Mouse (Mus musculus): ENCODE results near the gene Rpl28. TPM values are rescaled to one million over a fixed set of nuclear protein-coding genes. Genes with fewer than 3 reads are reported as not detected.
"Not testable (repeated sequence)": the region's sequence is repeated elsewhere in the genome, so short reads cannot be mapped to it uniquely, and the experiment has no call there.

Gene Rpl28
- total and polyA plus RNA-seq, 2 experiments from 2014 or later, result 145 to 304 TPM

GRCm38 (mm10) chr7:4813105-4813791, 20.6 kb downstream of the Rpl28 start:
- peak overlapping the region; percentile 51 for H3K9ac ChIP-seq (replicated peaks; ENCODE audit: low read length)
- no peaks in the 10 kb centered on the region for H3K27me3 ChIP-seq (ENCODE audit: insufficient read depth, low read length)
- TF ChIP-seq CTCF (IDR thresholded peaks at IDR 0.05; ENCODE audit: low read depth), result no peak
- H3K36me3 ChIP-seq (ENCODE audit: insufficient read depth, low read length), result peaks cover 15% of the 10 kb centered on the region; the same call in 1 of the 2 replicates
- peak overlapping the region; percentile 99 for H3K4me3 ChIP-seq (ENCODE audit: low read length)
- ATAC-seq (no peak), DNase-seq (ENCODE audit: low spot score) (no peak)
- H3K4me1 ChIP-seq (ENCODE audit: insufficient read depth, low read length), result peaks cover 5% of the 10 kb centered on the region
- peak overlapping the region; percentile 66 for H3K4me2 ChIP-seq (ENCODE audit: low read depth, low read length)
- WGBS, result 24% methylated on average over 8 of the region's 8 CpGs
- peak overlapping the region; percentile 89 for H3K27ac ChIP-seq
- no peaks in the 10 kb centered on the region for H3K9me3 ChIP-seq (ENCODE audit: low read length)

DNA sequence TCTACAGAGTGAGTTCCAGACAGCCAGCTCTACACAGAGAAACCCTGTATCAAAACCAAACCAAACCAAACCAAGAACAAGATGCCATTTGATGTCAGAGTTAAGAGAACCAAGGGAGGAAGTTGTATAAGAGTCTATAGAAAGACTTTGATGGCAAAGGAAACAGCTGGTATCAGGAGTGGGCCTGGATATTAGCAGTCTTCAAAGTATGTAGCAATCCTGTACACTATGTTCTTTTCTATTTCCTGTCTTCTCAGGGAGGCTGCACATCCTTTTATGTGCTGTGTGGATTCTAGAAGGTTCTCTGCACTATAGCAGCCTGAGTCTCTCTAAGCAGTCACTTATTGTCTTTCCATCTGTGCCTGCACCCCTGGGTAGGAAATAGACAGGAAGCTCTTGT, 23.9 kb downstream of the Rpl28 start:
- Histone ChIP-seq H3K4me2 (ENCODE audit: low read depth, low read length) (no peak overlapping the region), H3K27me3 (ENCODE audit: insufficient read depth, low read length) (no peaks in the 10 kb centered on the region), H3K36me3 (ENCODE audit: insufficient read depth, low read length) (no peaks in the 10 kb centered on the region), H3K9ac (replicated peaks; ENCODE audit: low read length) (no peak overlapping the region), H3K27ac (no peak overlapping the region), H3K4me3 (ENCODE audit: low read length) (no peak overlapping the region), H3K9me3 (ENCODE audit: low read length) (no peaks in the 10 kb centered on the region), H3K4me1 (ENCODE audit: insufficient read depth, low read length) (peaks cover 5% of the 10 kb centered on the region)
- no peak for TF ChIP-seq CTCF (IDR thresholded peaks at IDR 0.05; ENCODE audit: low read depth)
- no peak for ATAC-seq
- DNase-seq (ENCODE audit: low spot score), result no peak

DNA sequence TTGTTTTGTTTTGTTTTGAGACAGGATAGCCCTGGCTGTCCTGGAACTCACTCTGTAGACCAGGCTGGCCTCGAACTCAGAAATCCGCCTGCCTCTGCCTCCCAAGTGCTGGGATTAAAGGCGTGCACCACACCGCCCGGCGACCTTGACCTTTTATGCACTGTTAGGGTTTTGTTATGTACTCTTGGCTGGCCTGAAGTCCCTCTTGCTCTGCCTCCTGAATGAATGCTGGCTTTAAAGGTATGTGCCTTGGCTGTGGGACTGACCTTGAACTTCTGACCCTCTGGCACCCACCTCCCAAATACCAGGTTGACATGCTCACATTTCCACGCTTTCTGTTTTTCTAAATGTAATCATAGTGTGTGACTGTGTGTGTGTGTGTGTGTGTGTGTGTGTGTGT, 28.3 kb downstream of the Rpl28 start:
- not testable (repeated sequence) for H3K4me1 ChIP-seq (ENCODE audit: insufficient read depth, low read length); ATAC-seq; H3K4me2 ChIP-seq (ENCODE audit: low read depth, low read length); H3K27me3 ChIP-seq (ENCODE audit: insufficient read depth, low read length); H3K4me3 ChIP-seq (ENCODE audit: low read length); H3K27ac ChIP-seq; DNase-seq (ENCODE audit: low spot score); H3K36me3 ChIP-seq (ENCODE audit: insufficient read depth, low read length); H3K9me3 ChIP-seq (ENCODE audit: low read length); H3K9ac ChIP-seq (replicated peaks; ENCODE audit: low read length)
- 93% methylated on average over 7 of the region's 7 CpGs for WGBS

DNA sequence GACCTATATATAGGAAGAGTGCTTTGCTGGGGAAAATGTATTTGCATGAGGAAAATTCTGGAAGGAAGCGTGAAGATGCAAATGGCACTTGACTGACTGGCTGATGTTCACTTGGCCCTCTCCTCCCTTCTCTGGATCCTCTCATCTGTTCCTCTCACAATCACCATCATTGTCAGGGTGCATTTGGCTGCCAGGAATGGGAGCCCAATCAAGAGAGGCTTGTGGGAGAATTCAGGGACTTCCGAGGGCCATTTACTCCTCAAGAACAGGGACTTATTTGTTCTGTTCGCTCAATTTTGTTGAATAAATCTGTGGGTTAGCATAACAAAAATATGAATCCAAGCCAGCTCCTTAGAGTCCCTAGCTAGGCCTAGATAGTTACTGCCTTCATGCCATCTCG, 29.0 kb downstream of the Rpl28 start:
- peak; percentile 26 for DNase-seq (ENCODE audit: low spot score)
- TF ChIP-seq CTCF (IDR thresholded peaks at IDR 0.05; ENCODE audit: low read depth), result no peak

GRCm38 (mm10) chr7:4822162-4822907, 29.7 kb downstream of the Rpl28 start:
- 73% methylated on average over 6 of the region's 6 CpGs for WGBS
- Histone ChIP-seq H3K36me3 (ENCODE audit: insufficient read depth, low read length) (no peaks in the 10 kb centered on the region), H3K27ac (peak overlapping the region; percentile 69), H3K4me1 (ENCODE audit: insufficient read depth, low read length) (no peaks in the 10 kb centered on the region), H3K27me3 (ENCODE audit: insufficient read depth, low read length) (no peaks in the 10 kb centered on the region), H3K9me3 (ENCODE audit: low read length) (no peaks in the 10 kb centered on the region), H3K4me3 (ENCODE audit: low read length) (no peak overlapping the region), H3K4me2 (ENCODE audit: low read depth, low read length) (no peak overlapping the region), H3K9ac (replicated peaks; ENCODE audit: low read length) (no peak overlapping the region)
- DNase-seq (ENCODE audit: low spot score), result no peak
- TF ChIP-seq CTCF (IDR thresholded peaks at IDR 0.05; ENCODE audit: low read depth), result no peak
- no peak; the same call in 1 of the 2 replicates for ATAC-seq

More for the DNA sequence above, 29.0 kb downstream of the Rpl28 start:
- no peaks in the 10 kb centered on the region for H3K9me3 ChIP-seq (ENCODE audit: low read length)
- H3K4me1 ChIP-seq (ENCODE audit: insufficient read depth, low read length), result no peaks in the 10 kb centered on the region
- ATAC-seq, result peak; percentile 69; the same call in 1 of the 2 replicates
- 72% methylated on average over 4 of the region's 4 CpGs for WGBS
- H3K27ac ChIP-seq, result peak overlapping the region; percentile 69; the same call in 1 of the 2 replicates
- H3K4me2 ChIP-seq (ENCODE audit: low read depth, low read length), result no peak overlapping the region
- no peak overlapping the region for H3K9ac ChIP-seq (replicated peaks; ENCODE audit: low read length)
- no peak overlapping the region for H3K4me3 ChIP-seq (ENCODE audit: low read length)
- no peaks in the 10 kb centered on the region for H3K27me3 ChIP-seq (ENCODE audit: insufficient read depth, low read length)
- no peaks in the 10 kb centered on the region for H3K36me3 ChIP-seq (ENCODE audit: insufficient read depth, low read length)

DNA sequence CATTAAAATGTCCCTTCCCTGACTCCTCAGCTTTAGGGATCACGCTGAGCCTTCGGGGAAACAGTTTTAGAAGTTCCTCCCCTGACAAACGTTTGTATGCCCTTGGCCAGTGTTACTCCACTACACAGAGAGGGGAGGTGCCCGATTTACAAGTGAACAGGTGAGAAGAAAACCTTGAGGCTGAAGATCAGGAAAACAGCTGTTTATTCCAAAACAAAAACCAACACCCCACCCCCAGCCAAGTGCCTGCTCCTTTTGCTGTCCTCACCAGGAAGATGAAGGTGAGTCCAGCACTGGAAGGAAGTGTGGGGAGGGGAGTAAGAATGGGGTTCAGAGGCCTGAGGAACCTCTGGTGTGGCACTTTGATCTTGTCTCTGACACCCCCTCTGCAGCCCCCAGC, 32.7 kb downstream of the Rpl28 start:
- no peak for TF ChIP-seq CTCF (IDR thresholded peaks at IDR 0.05; ENCODE audit: low read depth)
- ATAC-seq (no peak), DNase-seq (ENCODE audit: low spot score) (no peak)
- Histone ChIP-seq H3K36me3 (ENCODE audit: insufficient read depth, low read length) (no peaks in the 10 kb centered on the region), H3K27ac (no peak overlapping the region), H3K4me1 (ENCODE audit: insufficient read depth, low read length) (no peaks in the 10 kb centered on the region), H3K9ac (replicated peaks; ENCODE audit: low read length) (no peak overlapping the region), H3K27me3 (ENCODE audit: insufficient read depth, low read length) (no peaks in the 10 kb centered on the region), H3K9me3 (ENCODE audit: low read length) (no peaks in the 10 kb centered on the region), H3K4me3 (ENCODE audit: low read length) (no peak overlapping the region), H3K4me2 (ENCODE audit: low read depth, low read length) (no peak overlapping the region)
- WGBS, result 54% methylated on average over 4 of the region's 4 CpGs

DNA sequence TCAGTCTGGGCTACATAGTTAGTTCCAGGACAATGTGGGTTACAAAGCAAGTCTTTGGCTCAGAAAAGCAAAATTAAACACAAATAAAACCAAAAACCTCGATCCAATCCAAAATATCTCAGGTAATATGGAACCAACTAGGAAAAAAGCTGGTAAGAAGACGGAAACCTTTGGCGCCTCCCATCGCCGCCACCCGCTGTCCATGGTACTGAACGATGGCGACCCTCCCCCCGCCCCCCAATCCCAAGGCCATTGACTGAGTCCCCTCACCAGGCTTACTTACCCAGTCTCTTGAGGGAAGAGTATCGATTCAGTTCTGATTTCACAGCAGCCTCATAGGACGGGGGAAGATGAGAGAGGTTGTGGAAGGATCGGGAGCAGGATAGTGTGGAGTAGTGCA, 37.8 kb downstream of the Rpl28 start:
- Histone ChIP-seq H3K9ac (replicated peaks; ENCODE audit: low read length) (no peak overlapping the region), H3K4me1 (ENCODE audit: insufficient read depth, low read length) (no peaks in the 10 kb centered on the region), H3K27ac (no peak overlapping the region), H3K27me3 (ENCODE audit: insufficient read depth, low read length) (no peaks in the 10 kb centered on the region), H3K36me3 (ENCODE audit: insufficient read depth, low read length) (no peaks in the 10 kb centered on the region), H3K4me3 (ENCODE audit: low read length) (no peak overlapping the region), H3K9me3 (ENCODE audit: low read length) (no peaks in the 10 kb centered on the region), H3K4me2 (ENCODE audit: low read depth, low read length) (no peak overlapping the region)
- no peak for TF ChIP-seq CTCF (IDR thresholded peaks at IDR 0.05; ENCODE audit: low read depth)
- no peak for ATAC-seq
- DNase-seq (ENCODE audit: low spot score), result no peak
- 16% methylated on average over 12 of the region's 12 CpGs for WGBS

Data from hindbrain, postnatal 0 days (tissue).